Mouse (Mus musculus) embryonic stem cell, embryonic (primary cell): ENCODE measurements around the gene Lrrc63.

ENCODE experiments used
- CTCF ChIA-PET, 4 experiments: fragments of 300-600 bp in 2 of 4; fragments of 350-600 bp in 2 of 4; sonication (Branson Sonifier 250); formaldehyde crosslinking; loops; one replicate each; lab custom pipeline; 2022; ENCODE audit warnings: inconsistent platforms in 2 of 4; lab: Charles Lee
- POLR2A ChIA-PET, 4 experiments: fragments of 300-600 bp in 2 of 4; fragments of 350-600 bp in 2 of 4; sonication (Branson Sonifier 250); formaldehyde crosslinking; loops; one replicate each; lab custom pipeline; 2022; ENCODE audit warnings: antibody characterized with exemption in 4 of 4, inconsistent platforms in 1 of 4; lab: Charles Lee

The Lrrc63 gene

GRCm38 (mm10) chr14:75130501-75131318 lies at the start of gene Lrrc63, which contains the start of gene Lcp1:
Gene Lrrc63 (minus strand): TSS chr14:75130881.
Gene Lcp1 (plus strand): TSS chr14:75131101.
- CTCF ChIA-PET = no interaction called here
- POLR2A ChIA-PET = interaction anchor here in 3 of 4 experiments (0.6 to 1.4 kb wide), 7 partner anchors 8 to 1111 kb away, joined by 3 to 6 read pairs (median 3); no protein-coding TSS in a partner anchor

- ChIA-PET CTCF (interaction anchor here in 1 of 4 experiments (0.6 kb wide), 1 partner anchor 9 kb away, joined by 3 read pairs; no protein-coding TSS in a partner anchor), POLR2A (interaction anchor here in 3 of 4 experiments (0.6 to 1.6 kb wide), 14 partner anchors 8 to 1578 kb away, joined by 3 to 6 read pairs (median 4); partner anchors contain the start of genes Zc3h13 (in 2 of the 3) and Slc25a30 (in 1 of the 3))
Measured at GRCm38 (mm10) chr14:75179255-75179963, 48.7 kb upstream of the Lrrc63 start.

- ChIA-PET CTCF (interaction anchor here in 2 of 4 experiments (0.6 kb wide), 2 partner anchors 10 to 698 kb away, joined by 3 read pairs; no protein-coding TSS in a partner anchor), POLR2A (interaction anchor here in 3 of 4 experiments (0.6 to 1.6 kb wide), 12 partner anchors 9 to 1577 kb away, joined by 3 to 5 read pairs (median 4); partner anchors contain the start of genes Zc3h13 (in 2 of the 3), Esd (in 1 of the 3) and Slc25a30 (in 1 of the 3))
Measured at GRCm38 (mm10) chr14:75178801-75179211, 48.1 kb upstream of the Lrrc63 start.

GRCm38 (mm10) chr14:75178384-75178793 lies 47.7 kb upstream of the Lrrc63 start:
- POLR2A ChIA-PET = interaction anchor here in 3 of 4 experiments (0.6 to 1.6 kb wide), 10 partner anchors 10 to 1577 kb away, joined by 3 to 5 read pairs (median 4); partner anchors contain the start of genes Zc3h13 (in 2 of the 3) and Esd (in 1 of the 3)
- CTCF ChIA-PET = interaction anchor here in 1 of 4 experiments (0.6 kb wide), 1 partner anchor 698 kb away, joined by 3 read pairs; no protein-coding TSS in a partner anchor

GRCm38 (mm10) chr14:75177400-75177799 lies 46.7 kb upstream of the Lrrc63 start:
- ChIA-PET CTCF (no interaction called here), POLR2A (no interaction called here)

- ChIA-PET CTCF (no interaction called here), POLR2A (no interaction called here)
Measured at GRCm38 (mm10) chr14:75176425-75177045, 45.9 kb upstream of the Lrrc63 start.

- POLR2A ChIA-PET = no interaction called here
- CTCF ChIA-PET = no interaction called here
Measured at GRCm38 (mm10) chr14:75175781-75176180, 45.1 kb upstream of the Lrrc63 start.

GRCm38 (mm10) chr14:75174731-75175555 lies 44.3 kb upstream of the Lrrc63 start:
- POLR2A ChIA-PET = interaction anchor here in 1 of 4 experiments (0.6 kb wide), 1 partner anchor 44 kb away, joined by 3 read pairs; the partner anchor contains the start of genes Lcp1 and Lrrc63

GRCm38 (mm10) chr14:75174296-75174695 lies 43.6 kb upstream of the Lrrc63 start:
- POLR2A ChIA-PET = interaction anchor here in 2 of 4 experiments (0.6 to 0.9 kb wide), 2 partner anchors 44 to 107 kb away, joined by 3 to 7 read pairs; partner anchors contain the start of genes Lcp1 (in 1 of the 2) and Lrrc63 (in 1 of the 2)

More at GRCm38 (mm10) chr14:75174731-75175555, 44.3 kb upstream of the Lrrc63 start:
- CTCF ChIA-PET = no interaction called here

GRCm38 (mm10) chr14:75170546-75170945 lies 39.9 kb upstream of the Lrrc63 start:
- POLR2A ChIA-PET = no interaction called here
- CTCF ChIA-PET = interaction anchor here in 1 of 4 experiments (0.5 kb wide), 1 partner anchor 118 kb away, joined by 3 read pairs; no protein-coding TSS in a partner anchor

More at GRCm38 (mm10) chr14:75174296-75174695, 43.6 kb upstream of the Lrrc63 start:
- CTCF ChIA-PET = no interaction called here

- CTCF ChIA-PET = interaction anchor here in 1 of 4 experiments (0.6 kb wide), 1 partner anchor 1098 kb away, joined by 13 read pairs; no protein-coding TSS in a partner anchor
- POLR2A ChIA-PET = interaction anchor here in 1 of 4 experiments (0.6 kb wide), 2 partner anchors 115 to 498 kb away, joined by 3 read pairs; no protein-coding TSS in a partner anchor
Measured at GRCm38 (mm10) chr14:75168501-75168900, 37.8 kb upstream of the Lrrc63 start.

- ChIA-PET POLR2A (no interaction called here), CTCF (no interaction called here)
Measured at GRCm38 (mm10) chr14:75165574-75166131, 35.0 kb upstream of the Lrrc63 start.

GRCm38 (mm10) chr14:75164345-75164744 lies 33.7 kb upstream of the Lrrc63 start:
- ChIA-PET CTCF (no interaction called here), POLR2A (no interaction called here)

GRCm38 (mm10) chr14:75163866-75164265 lies 33.2 kb upstream of the Lrrc63 start:
- POLR2A ChIA-PET = no interaction called here
- CTCF ChIA-PET = no interaction called here

GRCm38 (mm10) chr14:75159375-75159774 lies 28.7 kb upstream of the Lrrc63 start:
- ChIA-PET POLR2A (interaction anchor here in 1 of 4 experiments (0.7 kb wide), 1 partner anchor 627 kb away, joined by 5 read pairs; the partner anchor contains the start of gene Slc25a30), CTCF (no interaction called here)

- ChIA-PET CTCF (interaction anchor here in 1 of 4 experiments (0.5 kb wide), 2 partner anchors 76 to 1542 kb away, joined by 3 to 4 read pairs; no protein-coding TSS in a partner anchor), POLR2A (no interaction called here)
Measured at GRCm38 (mm10) chr14:75154481-75154880, 23.8 kb upstream of the Lrrc63 start.

GRCm38 (mm10) chr14:75151146-75151545 lies 20.5 kb upstream of the Lrrc63 start:
- POLR2A ChIA-PET = interaction anchor here in 1 of 4 experiments (0.6 to 0.7 kb wide), 2 partner anchors 12 to 284 kb away, joined by 3 to 5 read pairs; no protein-coding TSS in a partner anchor

More at GRCm38 (mm10) chr14:75151146-75151545, 20.5 kb upstream of the Lrrc63 start:
- CTCF ChIA-PET = no interaction called here
